Mouse (Mus musculus) spleen, adult 2 months (tissue): ENCODE data around the gene Gli1.

Experiments used
- CTCF ChIP-seq: fragments of 200-500 bp; IDR thresholded peaks from 2 replicates; pipeline ENCODE4 v1.5.1; 2011; ENCODE audit warnings: mild to moderate bottlenecking, inconsistent platforms; ENCODE audit not compliant: insufficient read depth, insufficient read length, insufficient replicate concordance; ENCODE audit errors: extremely low read depth
- POLR2A ChIP-seq: fragments of 200-500 bp; IDR thresholded peaks from 2 replicates; pipeline ENCODE4 v1.6.1; 2011; ENCODE audit warnings: low read depth, low read length, inconsistent platforms

GRCm38 (mm10) chr10:127323131-127323855 lies 18.5 kb downstream of the Gli1 start:
- no peak for TF ChIP-seq POLR2A
- no peak for TF ChIP-seq CTCF
